Mouse (Mus musculus): Measurements from ENCODE around the gene Dnaaf5.

The Dnaaf5 gene

GRCm38 (mm10) chr5:139229716-139230115 lies 79.7 kb downstream of the Dnaaf5 start:
- no peak for DNase-seq (ENCODE audit: low read depth, low spot score)

GRCm38 (mm10) chr5:139232083-139232482 lies 82.1 kb downstream of the Dnaaf5 start:
- no peak for DNase-seq (ENCODE audit: low read depth, low spot score)

- DNase-seq (ENCODE audit: low read depth, low spot score) = no peak
Observed at GRCm38 (mm10) chr5:139234423-139234822, 84.4 kb downstream of the Dnaaf5 start.
